ENCODE assay signal across 8 mouse cellular contexts in the genomic region with DNA sequence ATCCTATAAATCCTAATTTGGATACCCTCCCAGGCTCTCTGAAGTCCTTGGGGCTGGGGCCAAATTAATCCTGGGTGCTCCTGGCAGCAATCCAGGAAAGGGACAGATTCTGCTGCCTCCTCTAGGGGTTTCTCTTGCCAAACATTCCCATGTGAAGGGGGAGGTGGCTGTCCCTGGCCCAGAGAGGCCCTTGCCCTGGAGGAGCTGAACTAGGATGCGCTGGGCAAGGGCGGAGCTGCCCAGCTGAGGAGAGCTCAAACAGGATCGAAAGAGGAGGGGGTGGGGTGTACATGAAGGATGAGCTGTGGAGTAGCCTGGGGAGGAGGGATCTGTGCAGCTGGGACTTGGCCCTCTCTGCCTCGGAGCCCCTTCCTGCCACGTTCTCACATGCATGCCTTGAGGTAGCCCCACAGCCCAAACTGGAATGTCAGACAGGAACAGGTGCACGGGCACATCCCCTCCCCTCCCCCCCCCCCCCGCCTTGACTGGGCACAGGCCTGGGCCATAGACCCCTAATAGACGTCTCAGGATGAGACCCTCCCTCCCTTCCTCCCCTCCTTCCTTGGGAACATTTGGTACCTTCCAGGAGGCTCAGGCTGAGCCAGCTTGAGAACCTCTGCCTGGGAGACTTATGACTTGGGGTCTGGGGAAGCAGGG.
DNase-seq lines count a peak whose midpoint lies in the region; ATAC-seq and TF ChIP-seq lines count a peak whose summit lies in the region.

No protein-coding gene starts in this region.

- DNase-seq in kidney, postnatal 0 days (ENCODE audit: low spot score) = peak; percentile 18
- DNase-seq in kidney, postnatal 14 days = no peak
- DNase-seq in hindbrain, embryonic 14.5 days (ENCODE audit: low spot score) = no peak
- peak; percentile 65 for DNase-seq in mesoderm, embryonic 11.5 days (ENCODE audit: low read depth, low spot score)
- no peak for DNase-seq in thymus, postnatal 25 days
- DNase-seq in adrenal gland, adult 2 months = no peak
- no peak for DNase-seq in gastrocnemius, postnatal 25 days

- no peak overlapping the region for H3K4me3 ChIP-seq in kidney, postnatal 0 days (replicated peaks; ENCODE audit: low read depth, low read length)
- H3K4me3 ChIP-seq in hindbrain, embryonic 14.5 days (replicated peaks; ENCODE audit: low read length) = no peak overlapping the region
- no peak overlapping the region for H3K4me3 ChIP-seq in stomach, embryonic 16.5 days (replicated peaks; ENCODE audit: low read length)

- 1% methylated on average over 7 of the region's 8 CpGs for WGBS in kidney, postnatal 0 days
- WGBS in hindbrain, embryonic 14.5 days = 8% methylated on average over 5 of the region's 8 CpGs
- WGBS in stomach, embryonic 16.5 days = 4% methylated on average over 7 of the region's 8 CpGs

- H3K9me3 ChIP-seq in kidney, postnatal 0 days (replicated peaks; ENCODE audit: low read length) = no peaks in the 10 kb centered on the region
- no peaks in the 10 kb centered on the region for H3K9me3 ChIP-seq in hindbrain, embryonic 14.5 days (ENCODE audit: control insufficient read depth, low read length)
- H3K9me3 ChIP-seq in stomach, embryonic 16.5 days (replicated peaks; ENCODE audit: control insufficient read depth, low read length) = no peaks in the 10 kb centered on the region

- ATAC-seq in kidney, postnatal 0 days (replicated peaks; ENCODE audit: low FRiP score, low read depth) = peak; percentile 29; the same call in 1 of the 2 replicates
- peak; percentile 35 for ATAC-seq in hindbrain, embryonic 14.5 days (ENCODE audit: low FRiP score)
- peak; percentile 45 for ATAC-seq in stomach, embryonic 16.5 days (ENCODE audit: insufficient read depth, low FRiP score)

- no peak overlapping the region for H3K9ac ChIP-seq in kidney, postnatal 0 days (ENCODE audit: low read depth, low read length)
- H3K9ac ChIP-seq in hindbrain, embryonic 14.5 days = no peak overlapping the region
- H3K9ac ChIP-seq in stomach, embryonic 16.5 days (ENCODE audit: low read length) = no peak overlapping the region

- TF ChIP-seq CTCF in kidney, postnatal 0 days (IDR thresholded peaks at IDR 0.05; ENCODE audit: low read depth) = no peak

- H3K4me2 ChIP-seq in kidney, postnatal 0 days (ENCODE audit: low read length) = no peak overlapping the region
- H3K4me2 ChIP-seq in hindbrain, embryonic 14.5 days (replicated peaks) = no peak overlapping the region
- H3K4me2 ChIP-seq in stomach, embryonic 16.5 days (ENCODE audit: low read depth, low read length) = no peak overlapping the region

- peaks cover 24% of the 10 kb centered on the region for H3K27me3 ChIP-seq in kidney, postnatal 0 days (ENCODE audit: insufficient read depth, low read length)
- peaks cover 10% of the 10 kb centered on the region; the same call in 1 of the 2 replicates for H3K27me3 ChIP-seq in hindbrain, embryonic 14.5 days (ENCODE audit: control insufficient read depth, insufficient read depth, low read length)
- H3K27me3 ChIP-seq in stomach, embryonic 16.5 days (ENCODE audit: control insufficient read depth, insufficient read depth, low read length) = peaks cover 11% of the 10 kb centered on the region; the same call in 1 of the 2 replicates

- no peaks in the 10 kb centered on the region for H3K36me3 ChIP-seq in kidney, postnatal 0 days (ENCODE audit: insufficient read depth, low read length)
- no peaks in the 10 kb centered on the region for H3K36me3 ChIP-seq in hindbrain, embryonic 14.5 days (replicated peaks; ENCODE audit: control insufficient read depth, insufficient read depth)
- no peaks in the 10 kb centered on the region for H3K36me3 ChIP-seq in stomach, embryonic 16.5 days (ENCODE audit: control insufficient read depth, insufficient read depth, low read length)

- no peak overlapping the region for H3K27ac ChIP-seq in kidney, postnatal 0 days
- no peak overlapping the region for H3K27ac ChIP-seq in hindbrain, embryonic 14.5 days
- no peak overlapping the region for H3K27ac ChIP-seq in stomach, embryonic 16.5 days (ENCODE audit: low read length)

- H3K4me1 ChIP-seq in kidney, postnatal 0 days (replicated peaks; ENCODE audit: insufficient read depth, low read length) = no peaks in the 10 kb centered on the region
- H3K4me1 ChIP-seq in hindbrain, embryonic 14.5 days (replicated peaks; ENCODE audit: control insufficient read depth, insufficient read depth, low read length) = peaks cover 8% of the 10 kb centered on the region
- H3K4me1 ChIP-seq in stomach, embryonic 16.5 days (ENCODE audit: control insufficient read depth, insufficient read depth, low read length) = peaks cover 6% of the 10 kb centered on the region

Comparison
In these comparisons a context has a peak if more than half of its experiments do, and no peak if none do; other contexts are left out.
1. DNase-seq: peak in kidney, postnatal 0 days (single experiment) and mesoderm, embryonic 11.5 days (single experiment); none in kidney, postnatal 14 days (single experiment), hindbrain, embryonic 14.5 days (single experiment), thymus, postnatal 25 days (single experiment), adrenal gland, adult 2 months (single experiment) and gastrocnemius, postnatal 25 days (single experiment).
2. Peak in every context shown above with its lines, with median percentiles within 50 percentile points of each other: ATAC-seq.